Mouse (Mus musculus): Measurements from ENCODE around the gene Dhdh.
"Not testable (repeated sequence)": the region's sequence is repeated elsewhere in the genome, so short reads cannot be mapped to it uniquely, and the experiment has no call there.

GRCm38 (mm10) chr7:45527169-45527568 is 38.6 kb upstream of the Dhdh start:
- not testable (repeated sequence) for TF ChIP-seq GATA1 (IDR thresholded peaks at IDR 0.05; ENCODE audit: borderline replicate concordance, low read length); FLI1 (IDR thresholded peaks at IDR 0.05; ENCODE audit: low read length)
